Mouse (Mus musculus) midbrain, embryonic 12.5 days (tissue): ENCODE data around the gene Ero1l. TPM values are rescaled to one million over a fixed set of nuclear protein-coding genes. Genes with fewer than 3 reads are reported as not detected.

Experiments
- ATAC-seq: fragments of 200-750 bp; cut with Nextera tagmentation; 2 replicates; pipeline ENCODE4 v1.8.0; 2017; ENCODE audit warnings: low read depth, moderate TSS enrichment, moderate library complexity; ENCODE audit not compliant: low FRiP score
- H3K27ac ChIP-seq: fragments of 300-500 bp; sonication (generic); replicated peaks from 2 replicates; pipeline ENCODE4 v1.5.1; 2016; ENCODE audit warnings: mild to moderate bottlenecking
- H3K27me3 ChIP-seq: fragments of 300-500 bp; sonication (generic); 2 replicates; pipeline ENCODE4 v1.6.1; 2016; ENCODE audit warnings: mild to moderate bottlenecking
- H3K36me3 ChIP-seq: fragments of 300-500 bp; sonication (generic); 2 replicates; pipeline ENCODE4 v1.6.1; 2016
- H3K4me1 ChIP-seq: fragments of 300-500 bp; sonication (generic); 2 replicates; pipeline ENCODE4 v1.6.1; 2016
- H3K4me2 ChIP-seq: fragments of 300-500 bp; sonication (generic); replicated peaks from 2 replicates; pipeline ENCODE4 v1.6.1; 2016; ENCODE audit warnings: mild to moderate bottlenecking, moderate library complexity
- H3K4me3 ChIP-seq: fragments of 300-500 bp; sonication (generic); 2 replicates; pipeline ENCODE4 v1.5.1; 2016; ENCODE audit warnings: mild to moderate bottlenecking
- H3K9ac ChIP-seq: fragments of 300-500 bp; sonication (generic); replicated peaks from 2 replicates; pipeline ENCODE4 v1.6.1; 2016; ENCODE audit warnings: mild to moderate bottlenecking, moderate library complexity
- H3K9me3 ChIP-seq: fragments of 300-500 bp; sonication (generic); 2 replicates; pipeline ENCODE4 v1.6.1; 2016; ENCODE audit warnings: mild to moderate bottlenecking
- WGBS: fragments of 180-500 bp; shearing (Covaris S2); methylation state at CpG from one replicate; pipeline ENCODE4 v1.1.7; 2016; 5-methylcytosine and 5-hydroxymethylcytosine counted together
- polyA plus RNA-seq: library from polyadenylated mRNA; unstranded; fragments of >200 nt; fragmentation: Nextera tagmentation; extraction: Ambion mirVana; gene quantifications from 2 replicates; pipeline ENCODE4 v1.2.1, GENCODE M21; 2016

Gene Ero1l
- 33.4 and 33.5 TPM in 2 replicates for polyA plus RNA-seq

DNA sequence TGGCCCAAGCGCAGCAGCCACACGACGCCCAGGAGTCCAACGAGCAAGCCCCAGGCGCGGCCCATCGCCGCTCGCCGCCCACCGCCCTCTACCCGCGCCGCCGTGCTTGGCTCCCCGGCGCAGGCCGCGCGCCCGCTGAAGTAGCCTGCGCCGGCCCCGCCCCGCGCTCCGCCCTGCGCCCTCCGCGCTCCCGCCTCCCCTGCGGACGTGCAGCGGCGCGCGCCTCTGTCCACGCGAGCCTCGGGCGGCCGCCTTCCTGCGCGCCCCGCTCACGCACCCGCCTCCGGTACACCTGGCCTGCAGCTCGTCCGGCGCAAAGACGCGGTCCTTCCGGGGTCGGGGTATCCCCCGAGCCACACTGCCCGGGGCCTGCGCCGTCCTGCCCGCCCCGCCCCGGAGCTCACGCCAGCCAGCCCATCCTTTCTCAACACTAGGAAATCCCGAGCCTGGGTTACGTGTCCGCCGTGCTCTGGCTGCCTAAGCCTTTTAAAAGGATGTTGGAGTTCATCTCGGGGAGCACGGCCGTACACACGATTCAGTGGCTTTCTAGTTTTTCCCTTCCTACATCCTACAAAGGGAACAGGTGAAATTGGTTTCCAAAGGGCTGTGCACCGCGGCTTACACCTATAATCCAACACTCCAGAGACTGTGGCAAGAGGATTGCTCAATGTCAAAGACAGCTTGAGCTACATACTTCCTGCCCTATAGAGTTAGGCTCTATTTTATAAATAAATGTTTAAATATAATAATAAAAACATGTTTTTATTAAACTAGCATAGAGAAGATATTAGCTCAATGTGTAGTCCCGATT lies at the start of gene Ero1l:
Gene Ero1l, minus strand, starts transcription at position 346 of the 811 bp plus-strand sequence.
- Histone ChIP-seq H3K9ac (peak within 1 kb of the TSS; percentile 92), H3K4me1 (peaks cover 7% of the 10 kb centered on the region), H3K27me3 (0 out of 2 replicates have a peak, but pooled peaks cover 4% of the 10 kb centered on the region), H3K4me3 (peak within 1 kb of the TSS; percentile 89), H3K9me3 (no peaks in the 10 kb centered on the region), H3K4me2 (peak within 1 kb of the TSS; percentile 74), H3K36me3 (no peaks in the 10 kb centered on the region), H3K27ac (peak within 1 kb of the TSS; percentile 88)
- WGBS, result 3% methylated on average over 43 of the region's 74 CpGs
- peak; percentile 97 for ATAC-seq

DNA sequence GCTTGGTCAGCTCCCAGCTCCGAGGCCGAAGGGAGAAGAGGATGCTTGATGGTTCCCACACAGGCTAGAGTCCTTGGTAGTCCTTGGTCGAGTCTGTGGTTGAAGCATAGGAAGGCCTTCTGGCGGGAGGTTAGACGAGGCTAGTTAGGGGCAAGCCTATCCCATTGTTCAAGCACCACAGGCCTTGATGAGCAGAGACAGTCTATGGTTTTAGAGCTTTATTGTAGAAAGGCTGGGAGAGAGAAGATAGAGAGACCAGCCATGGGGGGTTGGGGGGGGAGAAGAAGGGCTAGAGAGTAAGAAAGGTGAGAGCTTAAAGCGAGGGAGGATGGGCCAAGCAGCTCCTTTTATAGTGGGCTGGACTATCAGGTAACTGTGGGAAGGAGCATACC lies 46.6 kb upstream of the Ero1l start:
- no peak overlapping the region for H3K9ac ChIP-seq
- peaks cover 3% of the 10 kb centered on the region; the same call in 1 of the 2 replicates for H3K9me3 ChIP-seq
- peaks cover 15% of the 10 kb centered on the region for H3K36me3 ChIP-seq
- H3K27ac ChIP-seq, result 0 out of 2 replicates have a peak overlapping the region, but pooled peaks have one; percentile 6
- no peaks in the 10 kb centered on the region for H3K4me1 ChIP-seq
- WGBS, result 87% methylated on average over 6 of the region's 6 CpGs
- no peak for ATAC-seq
- no peak overlapping the region for H3K4me2 ChIP-seq
- no peak overlapping the region for H3K4me3 ChIP-seq
- no peaks in the 10 kb centered on the region for H3K27me3 ChIP-seq

DNA sequence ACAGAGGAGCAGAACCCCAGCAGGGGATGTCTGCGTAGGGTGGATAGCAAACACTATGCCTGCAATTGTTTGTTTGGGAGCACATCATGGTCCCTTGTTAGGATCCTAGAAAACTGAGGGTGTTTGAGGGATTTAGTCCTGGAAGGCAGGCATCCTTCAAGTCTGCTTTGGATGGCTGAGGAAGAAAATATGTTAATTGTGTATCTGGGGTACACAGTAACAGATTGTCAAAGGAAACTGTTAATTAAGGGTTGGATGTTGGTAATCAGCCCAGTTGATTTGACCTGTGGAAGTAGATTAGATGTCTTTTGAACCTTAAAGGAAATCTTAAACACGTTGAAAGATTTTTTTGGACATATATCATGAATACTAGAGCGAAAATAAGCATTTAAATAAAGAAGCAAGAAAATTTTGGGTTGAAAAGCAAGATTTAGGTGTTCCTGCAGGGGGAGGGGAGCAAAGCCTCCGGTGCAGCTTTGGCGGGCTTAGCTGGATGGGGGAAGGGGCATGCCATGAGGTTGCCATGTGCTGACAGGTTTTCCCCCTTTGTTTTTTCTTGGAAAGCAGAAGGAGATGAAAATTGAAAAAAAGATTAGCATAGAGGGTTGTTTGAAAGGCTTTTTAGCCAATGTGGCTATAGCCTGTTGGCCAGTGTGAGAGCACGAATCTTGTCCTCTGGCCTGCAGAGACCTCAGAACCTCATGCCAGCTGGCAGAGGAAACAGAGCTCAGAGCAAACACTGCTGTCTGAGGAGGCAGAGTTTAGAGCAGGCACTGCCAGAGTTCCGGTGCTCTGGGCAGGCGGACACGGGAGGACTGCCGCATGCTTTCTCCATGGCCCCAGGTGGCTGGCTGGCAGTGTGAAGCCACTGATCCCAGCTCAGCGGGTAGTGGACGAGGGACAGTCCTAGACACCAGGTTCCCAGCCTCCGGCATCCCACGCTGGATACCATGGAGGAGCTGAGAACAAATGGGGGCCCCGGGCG lies 45.9 kb upstream of the Ero1l start:
- WGBS, result 71% methylated on average over 16 of the region's 16 CpGs
- Histone ChIP-seq H3K9ac (no peak overlapping the region), H3K27me3 (no peaks in the 10 kb centered on the region), H3K4me2 (no peak overlapping the region), H3K9me3 (no peaks in the 10 kb centered on the region), H3K27ac (0 out of 2 replicates have a peak overlapping the region, but pooled peaks have one; percentile 6), H3K4me3 (no peak overlapping the region), H3K36me3 (peaks cover 12% of the 10 kb centered on the region), H3K4me1 (no peaks in the 10 kb centered on the region)
- ATAC-seq, result no peak

DNA sequence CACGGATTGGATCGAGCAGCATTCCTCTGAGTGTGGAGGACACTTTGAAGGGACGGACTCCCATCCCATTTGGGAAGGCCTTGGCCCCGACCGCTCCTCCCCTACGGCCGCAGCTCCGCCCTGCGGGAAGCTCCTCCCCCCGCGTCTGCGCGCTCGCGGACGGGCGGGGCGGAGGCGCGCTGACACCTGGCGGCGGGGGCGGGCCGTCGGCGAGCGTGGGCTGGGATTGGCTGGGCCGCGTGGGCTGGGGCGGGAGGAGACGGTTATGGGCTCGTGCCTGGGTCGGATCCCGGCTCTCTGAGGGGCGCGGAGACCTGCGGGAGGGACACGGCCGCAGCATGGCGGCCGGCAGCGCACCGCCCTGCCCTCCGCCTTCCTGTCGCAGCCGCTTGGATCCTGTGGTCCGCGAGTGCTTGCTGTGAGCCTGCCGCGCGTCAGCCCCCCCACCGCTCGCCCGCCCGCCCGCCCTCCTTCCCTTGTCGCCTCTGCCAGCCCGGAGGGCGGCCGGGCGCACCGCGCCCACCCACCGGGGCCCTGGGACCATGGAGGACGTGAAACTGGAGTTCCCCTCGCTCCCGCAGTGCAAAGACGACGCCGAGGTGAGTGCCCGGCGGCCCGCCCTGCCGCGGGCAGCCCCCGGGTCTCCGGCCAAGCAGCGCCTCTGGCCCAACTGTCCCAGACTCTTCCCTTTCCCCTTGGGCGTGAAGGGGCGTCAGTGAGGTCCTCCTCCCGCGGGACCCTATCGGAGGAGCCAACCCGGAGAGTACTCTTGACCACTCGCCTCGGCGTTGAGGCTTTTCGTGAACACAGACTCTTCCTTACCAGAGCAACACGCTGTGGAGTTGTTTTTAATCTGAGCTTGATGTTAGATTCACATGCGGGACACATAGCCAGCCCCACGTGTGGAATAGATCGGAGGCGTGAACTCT lies 32.6 kb upstream of the Ero1l start, which contains the start of gene Styx:
Gene Styx, plus strand, starts transcription at position 163 of the 929 bp plus-strand sequence.
- under 1% methylated on average over 71 of the region's 93 CpGs for WGBS
- H3K27ac ChIP-seq, result peak within 1 kb of the TSS; percentile 77
- peak; percentile 99 for ATAC-seq

DNA sequence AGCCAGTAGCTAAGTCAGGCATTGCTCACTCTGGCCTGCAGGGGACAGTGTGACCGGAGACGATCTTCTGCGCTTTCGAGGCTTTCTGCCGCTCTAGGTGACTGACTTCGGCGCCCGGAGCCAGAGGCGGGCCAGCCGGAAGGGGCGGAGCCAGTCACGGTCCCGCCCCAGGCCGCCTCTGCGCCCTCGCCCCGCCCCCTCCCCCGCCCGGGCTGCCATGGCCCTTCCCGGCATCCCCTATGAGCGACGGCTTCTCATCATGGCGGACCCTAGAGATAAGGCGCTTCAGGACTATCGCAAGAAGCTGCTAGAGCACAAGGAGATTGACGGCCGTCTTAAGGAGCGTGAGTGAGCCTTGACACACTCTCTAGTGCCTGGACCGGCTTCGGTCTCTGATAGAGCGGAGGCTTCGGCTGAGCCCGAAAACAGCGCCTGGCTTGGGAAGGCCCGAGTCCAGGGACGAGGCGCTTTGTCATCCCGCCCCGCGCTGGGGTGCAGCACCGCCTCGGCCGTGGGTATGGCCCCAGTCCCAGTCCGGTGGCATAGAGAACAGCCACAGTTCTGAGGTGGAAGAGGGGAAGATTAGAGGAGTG lies 11.1 kb upstream of the Ero1l start, which contains the start of gene Psmc6:
Gene Psmc6, plus strand, starts transcription at position 200 of the 593 bp plus-strand sequence.
- peaks cover 14% of the 10 kb centered on the region for H3K4me1 ChIP-seq
- no peaks in the 10 kb centered on the region for H3K9me3 ChIP-seq
- peak within 1 kb of the TSS; percentile 65 for H3K4me2 ChIP-seq
- H3K27me3 ChIP-seq, result no peaks in the 10 kb centered on the region
- peaks cover 17% of the 10 kb centered on the region for H3K36me3 ChIP-seq
- peak; percentile 97 for ATAC-seq
- under 1% methylated on average over 44 of the region's 44 CpGs for WGBS
- peak within 1 kb of the TSS; percentile 93 for H3K9ac ChIP-seq
- H3K4me3 ChIP-seq, result peak within 1 kb of the TSS; percentile 78
- H3K27ac ChIP-seq, result peak within 1 kb of the TSS; percentile 87

More for the DNA sequence above, 32.6 kb upstream of the Ero1l start, which contains the start of gene Styx:
- peaks cover 21% of the 10 kb centered on the region for H3K36me3 ChIP-seq
- peak within 1 kb of the TSS; percentile 77 for H3K4me3 ChIP-seq
- peak within 1 kb of the TSS; percentile 77 for H3K9ac ChIP-seq
- no peaks in the 10 kb centered on the region for H3K9me3 ChIP-seq
- peaks cover 9% of the 10 kb centered on the region for H3K4me1 ChIP-seq
- H3K4me2 ChIP-seq, result peak within 1 kb of the TSS; percentile 75
- no peaks in the 10 kb centered on the region for H3K27me3 ChIP-seq

DNA sequence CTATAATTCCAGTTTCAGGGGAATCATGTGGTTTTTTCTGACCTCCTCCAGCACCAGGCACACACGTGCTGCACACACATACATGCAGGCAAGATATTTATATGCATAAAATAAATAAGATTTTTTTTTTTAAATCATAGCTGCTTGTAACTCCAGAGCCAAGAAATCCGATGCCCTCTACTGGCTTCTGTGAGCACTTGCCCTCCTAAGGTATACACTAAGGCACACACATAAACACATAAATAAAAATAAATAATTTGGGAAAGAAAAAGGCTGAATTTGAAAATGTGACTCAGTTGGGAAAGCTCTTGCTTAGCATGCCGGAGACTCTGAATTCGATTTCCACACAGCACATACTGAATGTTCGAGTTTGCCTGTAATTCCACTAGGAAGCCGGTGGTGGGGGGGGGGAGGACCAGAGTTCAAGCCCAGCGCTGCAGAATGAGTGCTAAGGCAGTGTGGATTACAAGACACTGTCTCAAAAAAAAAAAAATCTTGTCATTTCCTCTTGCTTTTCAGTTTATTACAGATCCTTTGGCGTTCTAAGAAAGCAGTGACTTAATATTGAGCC lies 10.5 kb upstream of the Ero1l start:
- Histone ChIP-seq H3K4me1 (peaks cover 14% of the 10 kb centered on the region), H3K9ac (0 out of 2 replicates have a peak overlapping the region, but pooled peaks have one; percentile 24), H3K4me2 (peak overlapping the region; percentile 65), H3K4me3 (peak overlapping the region; percentile 78), H3K9me3 (no peaks in the 10 kb centered on the region), H3K27ac (0 out of 2 replicates have a peak overlapping the region, but pooled peaks have one; percentile 32), H3K36me3 (peaks cover 14% of the 10 kb centered on the region), H3K27me3 (no peaks in the 10 kb centered on the region)
- 16% methylated on average over 8 of the region's 8 CpGs for WGBS
- peak; percentile 24 for ATAC-seq

DNA sequence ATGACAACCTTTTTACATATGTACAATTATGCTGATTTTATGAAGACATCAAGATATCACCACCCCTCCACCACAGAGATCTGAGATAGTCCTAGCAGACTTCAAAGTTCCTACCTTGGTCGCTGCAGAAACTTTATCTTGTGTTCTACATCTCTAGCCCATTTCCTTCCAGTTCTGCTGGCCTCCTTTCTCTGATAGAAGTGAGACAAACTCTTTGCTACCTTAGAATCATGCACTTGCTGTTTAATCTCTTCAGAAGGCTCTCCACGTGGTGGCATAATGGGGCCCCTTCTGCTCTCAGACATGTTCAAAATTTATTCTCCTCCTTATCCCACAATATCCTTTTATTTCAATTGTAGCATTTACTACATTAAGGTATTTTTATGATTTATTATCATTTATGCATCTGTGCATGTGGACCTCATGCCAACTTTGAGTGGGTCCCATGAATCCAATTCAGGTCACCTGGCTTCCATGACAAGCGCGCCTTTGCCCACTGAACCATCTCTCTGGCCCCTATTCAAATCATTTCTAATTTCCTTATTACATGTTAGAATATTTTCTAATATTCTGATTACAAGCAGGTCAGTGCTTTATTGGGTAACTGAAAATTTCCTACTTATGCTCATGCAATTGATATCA lies 9.6 kb upstream of the Ero1l start:
- no peak for ATAC-seq
- Histone ChIP-seq H3K9ac (no peak overlapping the region), H3K4me2 (no peak overlapping the region), H3K4me1 (peaks cover 14% of the 10 kb centered on the region), H3K27ac (no peak overlapping the region), H3K9me3 (no peaks in the 10 kb centered on the region), H3K4me3 (no peak overlapping the region), H3K27me3 (no peaks in the 10 kb centered on the region), H3K36me3 (peaks cover 10% of the 10 kb centered on the region)
- WGBS, result 91% methylated on average over 4 of the region's 4 CpGs

DNA sequence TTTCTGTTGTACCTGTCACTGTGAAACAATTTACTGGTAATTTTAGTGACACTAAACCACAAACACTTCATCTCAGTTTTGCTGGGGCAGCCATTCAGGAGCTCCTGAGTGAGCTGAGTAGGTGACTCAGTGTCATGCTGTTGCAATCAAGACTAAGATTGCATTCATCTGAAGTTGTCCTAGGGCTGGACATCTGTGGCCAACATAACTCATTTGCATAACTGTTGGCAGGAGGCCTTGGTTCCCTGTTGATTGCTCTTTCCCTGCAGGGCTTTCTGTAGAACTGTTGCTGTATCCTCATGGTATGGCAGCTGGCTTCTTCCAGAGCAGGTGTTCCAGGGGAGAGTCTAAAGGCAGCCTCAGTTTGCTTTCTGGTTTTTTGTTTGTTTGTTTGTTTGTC lies 6.9 kb upstream of the Ero1l start:
- ATAC-seq, result no peak
- no peaks in the 10 kb centered on the region for H3K9me3 ChIP-seq

DNA sequence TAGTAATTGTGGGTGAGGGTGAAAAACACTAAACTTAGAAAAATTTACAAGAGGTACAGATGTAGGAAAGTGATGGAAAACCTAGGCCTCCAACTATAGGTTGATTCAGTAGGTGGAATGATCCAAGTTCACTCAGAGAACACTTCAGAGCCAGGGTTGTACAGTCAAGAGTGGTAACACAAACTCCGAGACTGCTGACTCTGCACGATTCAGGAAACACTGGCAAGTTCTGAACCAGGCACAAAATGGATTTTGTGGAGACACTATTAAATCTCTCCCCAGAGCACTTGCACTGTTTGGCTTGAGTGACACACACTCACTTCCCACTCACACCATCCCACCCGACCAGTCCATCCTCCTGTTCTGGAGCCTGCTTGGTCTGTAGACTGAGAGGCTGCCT lies 4.7 kb upstream of the Ero1l start:
- no peaks in the 10 kb centered on the region for H3K36me3 ChIP-seq
- H3K9ac ChIP-seq, result no peak overlapping the region
- no peaks in the 10 kb centered on the region for H3K9me3 ChIP-seq
- no peak overlapping the region for H3K27ac ChIP-seq
- H3K4me3 ChIP-seq, result no peak overlapping the region
- H3K27me3 ChIP-seq, result 0 out of 2 replicates have a peak, but pooled peaks cover 4% of the 10 kb centered on the region
- ATAC-seq, result no peak
- WGBS, result 86% methylated on average over 3 of the region's 3 CpGs
- no peak overlapping the region for H3K4me2 ChIP-seq
- peaks cover 3% of the 10 kb centered on the region; the same call in 1 of the 2 replicates for H3K4me1 ChIP-seq

More for the DNA sequence above, 6.9 kb upstream of the Ero1l start:
- Histone ChIP-seq H3K36me3 (no peaks in the 10 kb centered on the region), H3K27ac (no peak overlapping the region), H3K4me1 (peaks cover 3% of the 10 kb centered on the region; the same call in 1 of the 2 replicates), H3K9ac (no peak overlapping the region), H3K27me3 (no peaks in the 10 kb centered on the region), H3K4me3 (no peak overlapping the region), H3K4me2 (no peak overlapping the region)

DNA sequence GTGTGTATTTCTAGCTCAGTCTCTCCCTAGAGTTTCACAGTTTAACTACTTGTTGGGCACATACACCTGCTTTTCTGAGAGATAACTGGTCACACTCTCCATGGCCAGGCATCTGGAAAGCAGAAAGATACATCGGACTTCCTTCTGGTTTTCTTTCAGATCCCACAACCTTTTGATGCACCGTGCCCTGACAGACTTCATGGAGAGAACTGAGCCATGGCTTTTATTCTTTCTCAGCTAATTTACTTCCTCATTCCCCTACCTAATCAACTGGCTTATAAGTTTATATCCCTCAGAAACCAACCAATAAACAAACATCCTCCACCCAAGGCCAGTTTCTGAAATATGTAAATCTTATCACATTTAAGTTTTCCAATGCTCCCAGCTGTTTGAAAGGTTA lies 3.9 kb upstream of the Ero1l start:
- H3K4me1 ChIP-seq, result peaks cover 5% of the 10 kb centered on the region
- H3K9ac ChIP-seq, result no peak overlapping the region
- 0 out of 2 replicates have a peak, but pooled peaks cover 4% of the 10 kb centered on the region for H3K27me3 ChIP-seq
- ATAC-seq, result no peak
- 94% methylated on average over 2 of the region's 2 CpGs for WGBS
- H3K4me2 ChIP-seq, result no peak overlapping the region
- H3K36me3 ChIP-seq, result no peaks in the 10 kb centered on the region
- no peak overlapping the region for H3K27ac ChIP-seq
- no peak overlapping the region for H3K4me3 ChIP-seq
- no peaks in the 10 kb centered on the region for H3K9me3 ChIP-seq
